Mouse (Mus musculus): ENCODE measurements at regions not wholly inside any gene's neighbourhood (a gene's known extent, or its start where the extent isn't known, plus 50 kb on each side); places are given as distances from the start of the nearest gene placed in this dataset.

GRCm38 (mm10) chr4:87671101-87671500 is 362.1 kb downstream of the Mllt3 start:
- TF ChIP-seq EP300 (IDR thresholded peaks at IDR 0.05; ENCODE audit: low read depth) (no peak), CTCF (IDR thresholded peaks at IDR 0.05; ENCODE audit: low read depth) (no peak)

Measured in liver, postnatal 0 days (tissue).